Mouse (Mus musculus) heart, embryonic 15.5 days (tissue): ENCODE measurements around the gene Kcnip2. TPM values are rescaled to one million over a fixed set of nuclear protein-coding genes. Genes with fewer than 3 reads are reported as not detected.
"Not testable (repeated sequence)": the region's sequence is repeated elsewhere in the genome, so short reads cannot be mapped to it uniquely, and the experiment has no call there.

Source experiments
- ATAC-seq: fragments of 200-750 bp; cut with Nextera tagmentation; replicated peaks from 2 replicates; pipeline ENCODE4 v1.8.0; 2017; ENCODE audit warnings: low read depth, moderate TSS enrichment; ENCODE audit not compliant: insufficient number of reproducible peaks, insufficient read depth, low FRiP score
- H3K27ac ChIP-seq: fragments of 300-500 bp; sonication (generic); 2 replicates; pipeline ENCODE4 v1.5.1; 2015; ENCODE audit warnings: mild to moderate bottlenecking, inconsistent platforms
- H3K27me3 ChIP-seq: fragments of 300-500 bp; sonication (generic); 2 replicates; pipeline ENCODE4 v1.6.1; 2015; ENCODE audit warnings: inconsistent platforms
- H3K36me3 ChIP-seq: fragments of 300-500 bp; sonication (generic); 2 replicates; pipeline ENCODE4 v1.6.1; 2015; ENCODE audit warnings: mild to moderate bottlenecking, inconsistent platforms
- H3K4me1 ChIP-seq: fragments of 300-500 bp; sonication (generic); replicated peaks from 2 replicates; pipeline ENCODE4 v1.6.1; 2015; ENCODE audit warnings: inconsistent platforms
- H3K4me2 ChIP-seq: fragments of 300-500 bp; sonication (generic); 2 replicates; pipeline ENCODE4 v1.6.1; 2015; ENCODE audit warnings: inconsistent platforms, mild to moderate bottlenecking, moderate library complexity
- H3K4me3 ChIP-seq: fragments of 300-500 bp; sonication (generic); 2 replicates; pipeline ENCODE4 v1.5.1; 2015; ENCODE audit warnings: mild to moderate bottlenecking, inconsistent platforms
- H3K9ac ChIP-seq: fragments of 300-500 bp; sonication (generic); 2 replicates; pipeline ENCODE4 v1.6.1; 2015; ENCODE audit warnings: mild to moderate bottlenecking, inconsistent platforms
- H3K9me3 ChIP-seq: fragments of 300-500 bp; sonication (generic); replicated peaks from 2 replicates; pipeline ENCODE4 v1.6.1; 2016; ENCODE audit warnings: inconsistent platforms
- WGBS: fragments of 180-500 bp; shearing (Covaris S2); methylation state at CpG from one replicate; pipeline ENCODE4 v1.1.7; 2015; ENCODE audit warnings: mixed read lengths; 5-methylcytosine and 5-hydroxymethylcytosine counted together
- polyA plus RNA-seq: library from polyadenylated mRNA; unstranded; fragments of >200 nt; fragmentation: Nextera tagmentation; extraction: Ambion mirVana; gene quantifications from 2 replicates; pipeline ENCODE4 v1.2.1, GENCODE M21; 2015

Kcnip2 gene
- polyA plus RNA-seq, 1 experiment from 2014 or later: 10.0 TPM

GRCm38 (mm10) chr19:45811028-45811674 is 4.7 kb downstream of the Kcnip2 start:
- Histone ChIP-seq H3K27ac (no peak overlapping the region), H3K4me2 (no peak overlapping the region), H3K4me3 (no peak overlapping the region), H3K4me1 (peaks cover 26% of the 10 kb centered on the region), H3K27me3 (peaks cover 12% of the 10 kb centered on the region; the same call in 1 of the 2 replicates), H3K36me3 (no peaks in the 10 kb centered on the region), H3K9ac (no peak overlapping the region), H3K9me3 (no peaks in the 10 kb centered on the region)
- ATAC-seq: no peak
- 52% methylated on average over 12 of the region's 12 CpGs for WGBS

DNA sequence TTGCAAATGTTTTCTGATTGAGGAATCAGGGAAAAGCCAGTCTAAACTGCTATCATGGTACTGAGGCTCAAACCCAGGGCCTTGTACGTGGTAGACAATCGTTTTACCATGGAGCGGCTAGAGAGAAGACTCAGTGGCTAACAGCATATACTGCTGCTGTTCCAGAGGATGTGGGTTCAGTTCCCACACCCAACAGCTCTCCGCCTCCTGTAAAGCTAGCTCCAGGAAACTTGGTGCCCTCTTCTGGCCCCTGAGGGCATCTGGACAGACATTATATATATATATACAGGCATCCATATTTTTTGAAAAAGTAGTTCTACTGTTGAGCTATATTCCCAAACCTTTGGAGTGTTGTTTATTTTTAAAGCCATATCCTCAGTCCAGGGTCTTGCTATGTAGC is 8.1 kb downstream of the Kcnip2 start:
- peaks cover 10% of the 10 kb centered on the region for H3K4me1 ChIP-seq
- H3K9ac ChIP-seq: no peak overlapping the region
- no peak for ATAC-seq
- no peak overlapping the region for H3K27ac ChIP-seq
- H3K27me3 ChIP-seq: no peaks in the 10 kb centered on the region
- no peaks in the 10 kb centered on the region for H3K36me3 ChIP-seq
- no peaks in the 10 kb centered on the region for H3K9me3 ChIP-seq
- H3K4me3 ChIP-seq: no peak overlapping the region
- no peak overlapping the region for H3K4me2 ChIP-seq
- 86% methylated on average over 4 of the region's 4 CpGs for WGBS

GRCm38 (mm10) chr19:45805817-45806216 is 10.0 kb downstream of the Kcnip2 start:
- ATAC-seq: not testable (repeated sequence)
- WGBS: 91% methylated on average over 6 of the region's 6 CpGs

GRCm38 (mm10) chr19:45804593-45805368 is 11.1 kb downstream of the Kcnip2 start:
- Histone ChIP-seq H3K9ac (no peak overlapping the region), H3K27me3 (0 out of 2 replicates have a peak, but pooled peaks cover 3% of the 10 kb centered on the region), H3K9me3 (no peaks in the 10 kb centered on the region), H3K36me3 (no peaks in the 10 kb centered on the region), H3K4me3 (no peak overlapping the region), H3K27ac (no peak overlapping the region), H3K4me2 (peak overlapping the region; percentile 28; the same call in 1 of the 2 replicates), H3K4me1 (0 out of 2 replicates have a peak, but pooled peaks cover 2% of the 10 kb centered on the region)
- no peak; the same call in 1 of the 2 replicates for ATAC-seq
- WGBS: 20% methylated on average over 12 of the region's 12 CpGs

More at GRCm38 (mm10) chr19:45805817-45806216, 10.0 kb downstream of the Kcnip2 start:
- H3K4me3 ChIP-seq, H3K27ac ChIP-seq, H3K9ac ChIP-seq, H3K36me3 ChIP-seq, H3K4me2 ChIP-seq, H3K4me1 ChIP-seq, H3K27me3 ChIP-seq, H3K9me3 ChIP-seq: not testable (repeated sequence)

DNA sequence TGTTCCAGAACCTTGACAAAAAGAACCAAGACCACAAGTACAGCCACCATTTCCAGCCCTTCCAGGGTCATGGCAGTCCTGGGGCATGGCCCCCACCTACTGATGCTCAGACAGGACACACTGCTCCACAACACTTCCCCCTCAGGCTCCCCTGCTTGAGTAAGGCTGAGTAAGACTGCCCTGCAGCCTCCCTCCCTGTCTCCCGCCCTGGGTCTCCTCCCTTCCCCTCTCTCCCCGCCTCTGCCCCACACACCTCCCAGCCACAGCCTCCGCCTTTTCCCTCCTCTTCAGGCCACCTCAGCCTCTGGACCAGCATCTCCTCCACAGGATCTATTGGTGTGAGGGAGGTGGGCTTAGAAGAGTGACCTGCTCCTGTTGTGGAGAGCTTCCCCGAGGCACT is 12.5 kb downstream of the Kcnip2 start:
- Histone ChIP-seq H3K9ac (no peak overlapping the region), H3K9me3 (no peaks in the 10 kb centered on the region), H3K27me3 (0 out of 2 replicates have a peak, but pooled peaks cover 3% of the 10 kb centered on the region), H3K4me3 (no peak overlapping the region), H3K27ac (no peak overlapping the region), H3K4me1 (0 out of 2 replicates have a peak, but pooled peaks cover 2% of the 10 kb centered on the region), H3K36me3 (no peaks in the 10 kb centered on the region), H3K4me2 (no peak overlapping the region)
- WGBS: 16% methylated on average over 4 of the region's 4 CpGs
- ATAC-seq: no peak

- WGBS: 51% methylated on average over 4 of the region's 4 CpGs
Measured at GRCm38 (mm10) chr19:45802702-45803101, 13.2 kb downstream of the Kcnip2 start.

GRCm38 (mm10) chr19:45796879-45797278 is 19.0 kb downstream of the Kcnip2 start:
- no peak for ATAC-seq
- no peak overlapping the region for H3K27ac ChIP-seq
- H3K9me3 ChIP-seq: no peaks in the 10 kb centered on the region
- no peak overlapping the region for H3K4me2 ChIP-seq
- no peaks in the 10 kb centered on the region for H3K27me3 ChIP-seq
- H3K36me3 ChIP-seq: no peaks in the 10 kb centered on the region
- H3K4me3 ChIP-seq: no peak overlapping the region
- H3K4me1 ChIP-seq: peaks cover 5% of the 10 kb centered on the region; the same call in 1 of the 2 replicates
- 75% methylated on average over 15 of the region's 15 CpGs for WGBS
- H3K9ac ChIP-seq: no peak overlapping the region

More at GRCm38 (mm10) chr19:45802702-45803101, 13.2 kb downstream of the Kcnip2 start:
- H3K4me3 ChIP-seq: no peak overlapping the region
- no peaks in the 10 kb centered on the region for H3K36me3 ChIP-seq
- H3K27me3 ChIP-seq: 0 out of 2 replicates have a peak, but pooled peaks cover 3% of the 10 kb centered on the region
- no peak overlapping the region for H3K4me2 ChIP-seq
- no peak overlapping the region for H3K27ac ChIP-seq
- ATAC-seq: no peak
- H3K9me3 ChIP-seq: no peaks in the 10 kb centered on the region
- H3K4me1 ChIP-seq: 0 out of 2 replicates have a peak, but pooled peaks cover 2% of the 10 kb centered on the region
- no peak overlapping the region for H3K9ac ChIP-seq

GRCm38 (mm10) chr19:45796061-45796556 is 19.8 kb downstream of the Kcnip2 start:
- Histone ChIP-seq H3K4me1 (peaks cover 5% of the 10 kb centered on the region; the same call in 1 of the 2 replicates), H3K27me3 (no peaks in the 10 kb centered on the region), H3K4me2 (peak overlapping the region; percentile 49), H3K27ac (no peak overlapping the region), H3K4me3 (no peak overlapping the region), H3K36me3 (no peaks in the 10 kb centered on the region), H3K9ac (no peak overlapping the region), H3K9me3 (no peaks in the 10 kb centered on the region)
- ATAC-seq: no peak; the same call in 1 of the 2 replicates
- 14% methylated on average over 15 of the region's 15 CpGs for WGBS

DNA sequence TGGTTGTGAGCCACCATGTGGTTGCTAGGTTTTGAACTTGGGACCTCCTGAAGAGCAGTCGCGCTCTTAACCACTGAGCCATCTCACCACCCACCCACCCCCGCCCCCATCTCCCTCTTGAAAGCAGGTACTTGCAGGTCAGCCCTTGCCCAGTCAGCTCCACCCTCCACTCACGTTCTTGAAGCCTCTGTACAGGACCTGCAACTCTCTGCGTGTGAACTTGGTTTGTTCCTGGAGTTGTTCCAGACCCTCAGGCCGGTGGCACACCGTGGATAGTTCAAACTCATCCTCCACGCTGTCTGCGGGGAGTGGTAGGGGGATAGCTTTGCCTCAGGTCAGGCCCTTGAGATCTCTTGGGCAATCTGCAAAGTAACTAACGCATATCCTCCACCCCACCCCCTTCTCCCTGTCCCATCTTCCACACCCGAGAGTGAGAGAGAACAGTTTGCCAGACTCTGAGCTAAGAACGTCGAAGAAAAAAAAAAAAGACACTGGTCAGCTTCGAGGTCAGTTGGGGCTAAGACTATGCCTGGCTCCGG is 20.4 kb downstream of the Kcnip2 start:
- Histone ChIP-seq H3K9me3 (no peaks in the 10 kb centered on the region), H3K4me1 (peaks cover 5% of the 10 kb centered on the region; the same call in 1 of the 2 replicates), H3K36me3 (no peaks in the 10 kb centered on the region), H3K9ac (no peak overlapping the region), H3K4me3 (no peak overlapping the region), H3K27ac (no peak overlapping the region), H3K27me3 (no peaks in the 10 kb centered on the region), H3K4me2 (peak overlapping the region; percentile 49; the same call in 1 of the 2 replicates)
- WGBS: 20% methylated on average over 15 of the region's 15 CpGs
- ATAC-seq: no peak

GRCm38 (mm10) chr19:45794718-45795117 is 21.1 kb downstream of the Kcnip2 start:
- no peak overlapping the region for H3K27ac ChIP-seq
- no peak for ATAC-seq
- H3K36me3 ChIP-seq: no peaks in the 10 kb centered on the region
- peaks cover 5% of the 10 kb centered on the region; the same call in 1 of the 2 replicates for H3K4me1 ChIP-seq
- no peaks in the 10 kb centered on the region for H3K27me3 ChIP-seq
- H3K4me2 ChIP-seq: no peak overlapping the region
- WGBS: 71% methylated on average over 6 of the region's 6 CpGs
- no peak overlapping the region for H3K4me3 ChIP-seq
- H3K9ac ChIP-seq: no peak overlapping the region
- no peaks in the 10 kb centered on the region for H3K9me3 ChIP-seq

- no peak for ATAC-seq
- Histone ChIP-seq H3K9ac (no peak overlapping the region), H3K27me3 (no peaks in the 10 kb centered on the region), H3K4me1 (peaks cover 5% of the 10 kb centered on the region; the same call in 1 of the 2 replicates), H3K36me3 (no peaks in the 10 kb centered on the region), H3K9me3 (no peaks in the 10 kb centered on the region), H3K4me3 (no peak overlapping the region), H3K4me2 (no peak overlapping the region), H3K27ac (no peak overlapping the region)
- WGBS: 81% methylated on average over 6 of the region's 6 CpGs
Measured at GRCm38 (mm10) chr19:45792404-45792803, 23.5 kb downstream of the Kcnip2 start.
